Mouse (Mus musculus) midbrain, embryonic 10.5 days (tissue): ENCODE measurements around the gene Slc17a8. TPM values are rescaled to one million over a fixed set of nuclear protein-coding genes. Genes with fewer than 3 reads are reported as not detected.

Experiments used
- DNase-seq: peaks from one replicate; pipeline ENCODE4 v3.0.0-alpha.2; 2017; ENCODE audit warnings: low spot score
- H3K27ac ChIP-seq: fragments of 300-500 bp; sonication (generic); replicated peaks from 2 replicates; pipeline ENCODE4 v1.5.1; 2016; ENCODE audit warnings: mild to moderate bottlenecking
- H3K27me3 ChIP-seq: fragments of 300-500 bp; sonication (generic); 2 replicates; pipeline ENCODE4 v1.6.1; 2016; ENCODE audit warnings: low read depth, mild to moderate bottlenecking; ENCODE audit not compliant: poor library complexity, severe bottlenecking
- H3K36me3 ChIP-seq: fragments of 300-500 bp; sonication (generic); 2 replicates; pipeline ENCODE4 v1.6.1; 2016; ENCODE audit warnings: mild to moderate bottlenecking, moderate library complexity
- H3K4me1 ChIP-seq: fragments of 300-500 bp; sonication (generic); 2 replicates; pipeline ENCODE4 v1.6.1; 2016
- H3K4me3 ChIP-seq: fragments of 300-500 bp; sonication (generic); 2 replicates; pipeline ENCODE4 v1.5.1; 2016; ENCODE audit warnings: mild to moderate bottlenecking, moderate library complexity
- H3K9me3 ChIP-seq: fragments of 300-500 bp; sonication (generic); replicated peaks from 2 replicates; pipeline ENCODE4 v1.6.1; 2016; ENCODE audit warnings: mild to moderate bottlenecking
- WGBS: fragments of 180-500 bp; shearing (Covaris S2); methylation state at CpG from one replicate; pipeline ENCODE4 v1.1.7; 2016; 5-methylcytosine and 5-hydroxymethylcytosine counted together
- polyA plus RNA-seq: library from polyadenylated mRNA; unstranded; fragments of >200 nt; fragmentation: Nextera tagmentation; extraction: Ambion mirVana; gene quantifications from 2 replicates; pipeline ENCODE4 v1.2.1, GENCODE M21; 2016

Slc17a8 gene
- polyA plus RNA-seq, 1 experiment from 2014 or later: 0.26 TPM

DNA sequence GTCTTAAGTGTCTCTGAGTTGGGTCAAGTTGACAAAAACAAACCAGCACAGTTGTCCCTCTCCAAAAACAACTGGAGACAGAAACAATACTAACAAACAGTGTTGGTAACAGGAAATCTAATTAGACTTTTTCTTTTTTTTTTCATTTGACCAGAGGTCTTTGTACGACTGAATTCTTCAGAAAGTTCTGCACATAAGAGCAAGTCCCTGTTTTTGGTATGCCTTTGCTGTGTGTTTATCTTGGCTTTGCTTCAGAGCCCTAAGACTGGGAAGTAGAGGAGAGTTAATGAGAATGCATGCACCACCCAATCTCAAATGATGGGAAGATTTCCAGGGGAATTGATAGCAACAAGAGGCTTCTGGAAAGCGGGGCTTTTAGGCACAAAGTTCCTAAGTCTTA is 74.1 kb downstream of the Slc17a8 start:
- DNase-seq: no peak
- Histone ChIP-seq H3K27ac (no peak overlapping the region), H3K9me3 (no peaks in the 10 kb centered on the region), H3K27me3 (no peaks in the 10 kb centered on the region), H3K4me3 (no peak overlapping the region), H3K4me1 (no peaks in the 10 kb centered on the region; the same call in 1 of the 2 replicates), H3K36me3 (no peaks in the 10 kb centered on the region)
- 87% methylated on average over 2 of the region's 2 CpGs for WGBS

DNA sequence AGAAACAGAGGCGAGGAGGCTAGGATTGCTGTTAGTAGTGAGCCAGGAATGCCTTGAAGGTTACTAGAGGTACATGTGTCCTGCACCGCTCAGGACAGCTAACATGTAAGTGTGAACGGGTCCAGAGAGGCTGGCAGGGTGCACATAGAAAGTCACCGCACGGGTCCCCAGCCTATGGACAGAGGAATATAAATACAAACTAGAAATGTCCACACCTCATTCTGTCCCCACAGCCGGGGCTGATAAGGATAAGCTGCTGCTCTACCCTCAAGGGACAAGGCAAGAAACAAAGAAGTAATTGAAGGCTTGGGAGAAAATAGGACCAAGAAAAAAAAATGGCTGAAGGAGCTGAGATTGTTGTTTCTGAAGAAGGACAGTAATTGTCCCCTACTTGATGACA is 77.2 kb downstream of the Slc17a8 start:
- DNase-seq: no peak
- Histone ChIP-seq H3K4me1 (no peaks in the 10 kb centered on the region; the same call in 1 of the 2 replicates), H3K9me3 (no peaks in the 10 kb centered on the region), H3K27ac (no peak overlapping the region), H3K27me3 (no peaks in the 10 kb centered on the region), H3K36me3 (no peaks in the 10 kb centered on the region), H3K4me3 (no peak overlapping the region)
- WGBS: 75% methylated on average over 6 of the region's 6 CpGs

DNA sequence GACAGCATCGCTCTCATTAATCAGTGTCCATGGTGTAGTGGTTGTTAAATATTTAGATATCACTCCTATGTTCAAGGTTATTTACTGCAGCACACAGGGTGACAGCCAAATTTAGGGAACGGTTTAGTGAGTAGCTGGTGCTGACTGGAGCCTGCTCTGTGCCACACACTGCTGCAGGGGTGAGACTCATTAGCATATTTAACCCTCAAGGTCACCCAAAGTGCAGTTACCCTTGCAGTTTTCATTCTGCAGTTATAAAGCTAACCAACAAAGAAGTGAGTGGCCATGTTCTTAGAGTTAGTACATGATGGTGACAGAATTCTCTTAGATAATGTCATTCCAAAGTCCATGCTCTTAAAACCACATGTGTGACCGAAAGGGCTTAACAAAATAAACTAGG is 78.7 kb downstream of the Slc17a8 start:
- H3K9me3 ChIP-seq: no peaks in the 10 kb centered on the region
- DNase-seq: no peak
- H3K4me1 ChIP-seq: no peaks in the 10 kb centered on the region
- no peaks in the 10 kb centered on the region for H3K27me3 ChIP-seq
- no peak overlapping the region for H3K27ac ChIP-seq
- H3K36me3 ChIP-seq: no peaks in the 10 kb centered on the region
- H3K4me3 ChIP-seq: no peak overlapping the region
- 91% methylated on average over 3 of the region's 3 CpGs for WGBS

DNA sequence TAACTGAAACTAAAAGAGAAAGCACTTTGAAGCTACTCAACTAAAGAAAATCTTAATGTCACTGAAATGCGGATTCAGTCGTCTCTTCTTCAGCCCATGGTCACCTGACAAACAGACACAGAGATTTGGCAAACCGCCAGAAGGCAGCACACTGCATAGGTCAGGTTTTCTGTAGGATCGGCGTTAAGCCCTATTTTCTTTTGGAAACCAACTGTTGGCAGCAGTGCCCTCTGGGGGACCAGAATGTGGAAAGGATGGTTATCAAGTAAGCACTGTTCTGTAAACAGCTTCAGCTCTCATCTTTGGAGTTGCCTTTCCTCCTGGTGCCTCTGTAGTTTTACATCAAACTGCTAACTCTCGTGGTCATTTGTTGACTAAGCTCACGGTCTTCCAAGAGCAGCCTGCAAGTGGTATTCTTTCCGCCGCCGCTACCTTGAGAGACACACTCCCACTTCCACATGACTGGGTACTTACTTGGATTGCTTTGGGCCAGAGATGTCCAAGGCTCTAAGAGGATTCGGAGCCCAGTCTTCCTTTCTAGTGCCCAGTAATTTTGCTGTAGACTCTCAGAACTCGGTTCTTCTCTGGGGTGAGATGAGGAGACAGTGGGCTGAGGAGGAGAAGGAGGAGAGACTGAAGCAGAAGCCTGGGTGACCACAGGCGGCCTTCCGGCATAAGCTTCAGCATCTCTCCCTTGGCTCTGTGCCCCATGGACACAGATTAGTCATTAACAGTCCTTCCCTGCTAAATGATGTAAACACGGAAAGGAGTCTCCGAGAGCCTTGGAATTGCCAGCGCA is 87.9 kb downstream of the Slc17a8 start, which contains the start of gene Nr1h4:
Gene Nr1h4 (minus strand): TSS at position 657 of the 799 bp plus-strand sequence.
- Histone ChIP-seq H3K27me3 (no peaks in the 10 kb centered on the region), H3K9me3 (no peaks in the 10 kb centered on the region), H3K36me3 (no peaks in the 10 kb centered on the region), H3K27ac (no peak within 1 kb of the TSS), H3K4me1 (no peaks in the 10 kb centered on the region), H3K4me3 (no peak within 1 kb of the TSS)
- 86% methylated on average over 17 of the region's 17 CpGs for WGBS
- no peak for DNase-seq

DNA sequence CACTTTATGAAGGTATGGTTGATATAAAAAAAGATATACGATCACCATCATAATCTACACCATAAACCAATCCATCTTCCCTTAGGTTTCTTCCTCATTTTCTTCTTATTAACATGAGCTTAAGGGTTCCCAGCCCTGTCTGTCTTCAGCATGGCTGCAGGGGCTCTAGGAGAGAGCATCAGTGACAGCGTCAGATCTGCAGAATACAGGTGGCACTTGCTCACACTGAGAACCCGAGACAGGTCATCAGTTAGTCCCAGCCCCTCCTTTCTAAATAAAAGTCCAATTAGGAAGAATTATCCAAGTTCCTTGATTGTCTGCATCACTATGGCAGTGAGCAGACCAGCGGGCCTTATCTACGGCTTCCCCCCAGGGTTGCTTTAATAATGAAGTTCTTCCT is 88.6 kb downstream of the Slc17a8 start:
- no peaks in the 10 kb centered on the region for H3K36me3 ChIP-seq
- H3K27ac ChIP-seq: no peak overlapping the region
- no peak for DNase-seq
- H3K4me1 ChIP-seq: no peaks in the 10 kb centered on the region
- H3K27me3 ChIP-seq: no peaks in the 10 kb centered on the region
- H3K9me3 ChIP-seq: no peaks in the 10 kb centered on the region
- 89% methylated on average over 5 of the region's 5 CpGs for WGBS
- no peak overlapping the region for H3K4me3 ChIP-seq

DNA sequence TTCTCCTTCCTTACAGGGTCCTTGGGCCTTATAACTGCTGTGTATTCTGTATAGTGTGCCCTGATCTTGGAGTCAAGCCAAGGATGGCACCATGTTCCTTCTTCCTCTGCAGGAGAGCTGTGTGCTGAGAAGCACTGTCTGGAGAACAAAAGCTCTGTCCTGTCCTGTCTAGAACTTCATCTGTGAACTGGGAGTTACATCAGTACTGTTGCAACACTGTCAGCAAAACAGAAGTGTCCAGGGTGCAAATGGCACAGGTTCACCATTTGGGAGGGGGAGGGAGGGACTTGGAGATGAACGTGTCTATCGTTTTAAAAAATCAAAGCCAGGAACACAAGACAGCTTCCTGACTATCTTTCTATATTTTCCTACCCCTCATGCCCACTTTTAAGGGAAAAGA is 89.1 kb downstream of the Slc17a8 start:
- WGBS: 92% methylated on average over 2 of the region's 2 CpGs
- Histone ChIP-seq H3K4me1 (no peaks in the 10 kb centered on the region), H3K36me3 (no peaks in the 10 kb centered on the region), H3K27me3 (no peaks in the 10 kb centered on the region), H3K9me3 (no peaks in the 10 kb centered on the region), H3K4me3 (no peak overlapping the region), H3K27ac (no peak overlapping the region)
- DNase-seq: no peak

DNA sequence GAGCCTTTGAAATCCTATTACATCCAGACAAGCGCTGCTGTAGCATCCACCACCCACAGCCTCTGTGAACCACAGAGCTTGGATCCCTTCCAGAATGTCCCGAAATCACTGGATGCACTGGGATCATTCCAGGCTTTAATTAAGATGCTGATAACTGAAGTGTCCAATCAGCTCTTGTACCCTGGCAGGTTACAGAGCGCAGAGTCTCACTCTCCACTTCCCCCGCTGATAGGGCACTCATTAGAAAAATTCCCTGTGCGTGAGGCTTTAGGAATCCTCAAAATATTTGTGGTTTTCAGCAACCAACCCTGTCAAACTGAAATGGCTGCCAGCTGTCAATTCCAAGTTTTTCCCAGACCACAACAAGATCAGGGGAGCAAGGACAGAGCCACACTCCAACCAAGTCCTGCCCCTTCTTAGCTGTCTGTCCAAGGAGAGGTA is 89.8 kb downstream of the Slc17a8 start:
- H3K27me3 ChIP-seq: no peaks in the 10 kb centered on the region
- 87% methylated on average over 5 of the region's 5 CpGs for WGBS
- H3K4me3 ChIP-seq: no peak overlapping the region
- DNase-seq: no peak
- no peaks in the 10 kb centered on the region for H3K36me3 ChIP-seq
- no peaks in the 10 kb centered on the region for H3K9me3 ChIP-seq
- H3K4me1 ChIP-seq: no peaks in the 10 kb centered on the region
- H3K27ac ChIP-seq: no peak overlapping the region

DNA sequence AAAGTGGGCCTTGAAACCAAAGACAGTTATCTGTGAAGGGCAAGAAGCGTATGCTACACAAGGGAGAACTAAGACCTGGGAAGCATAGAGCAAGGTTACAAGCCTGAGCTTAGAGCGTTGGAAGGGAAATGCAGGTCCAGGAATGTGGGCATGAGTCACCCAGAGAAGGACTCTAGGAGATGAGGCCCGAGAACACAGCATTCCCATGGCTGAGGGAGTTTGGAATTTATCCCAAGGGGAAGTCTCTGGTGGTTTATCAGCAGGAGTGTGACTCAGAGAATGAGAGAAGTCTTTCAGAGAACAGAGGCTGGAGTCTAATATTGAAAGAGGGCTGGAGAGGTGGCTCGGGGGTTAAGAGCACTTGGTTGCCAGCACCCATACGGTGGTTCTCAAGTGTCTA is 94.0 kb downstream of the Slc17a8 start:
- H3K4me1 ChIP-seq: peaks cover 9% of the 10 kb centered on the region
- DNase-seq: no peak
- no peaks in the 10 kb centered on the region for H3K27me3 ChIP-seq
- WGBS: 91% methylated on average over 5 of the region's 5 CpGs
- H3K36me3 ChIP-seq: no peaks in the 10 kb centered on the region
- H3K9me3 ChIP-seq: no peaks in the 10 kb centered on the region
- H3K4me3 ChIP-seq: no peak overlapping the region
- H3K27ac ChIP-seq: no peak overlapping the region

DNA sequence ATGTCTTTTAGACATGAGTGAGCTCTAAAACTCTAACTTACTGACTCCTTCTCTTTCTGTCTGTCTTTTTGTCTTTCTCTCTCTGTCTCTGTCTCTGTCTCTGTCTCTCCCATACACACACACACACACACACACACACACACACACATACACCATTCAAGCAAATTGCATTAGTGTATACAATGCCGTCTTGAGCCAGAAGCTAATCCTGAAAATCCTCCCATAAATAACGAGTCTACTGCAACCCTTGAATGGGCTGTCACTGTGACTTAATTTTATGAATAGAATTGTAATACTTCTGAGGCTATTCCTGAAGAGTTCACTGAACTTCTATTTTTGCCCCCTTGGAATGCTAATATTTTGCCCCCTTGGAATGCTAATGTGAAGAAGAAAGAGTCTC is 95.2 kb downstream of the Slc17a8 start:
- Histone ChIP-seq H3K27me3 (no peaks in the 10 kb centered on the region), H3K36me3 (no peaks in the 10 kb centered on the region), H3K27ac (no peak overlapping the region), H3K4me3 (no peak overlapping the region), H3K4me1 (peaks cover 9% of the 10 kb centered on the region), H3K9me3 (no peaks in the 10 kb centered on the region)
- 36% methylated on average over 2 of the region's 2 CpGs for WGBS
- no peak for DNase-seq

Other genes with a start within 250 kb of the Slc17a8 start
- gene Gas2l3, start 177.3 kb downstream of the Slc17a8 start, polyA plus RNA-seq: 18.7 and 19.4 TPM in 2 replicates
- gene Nr1h4, start 87.7 kb downstream of the Slc17a8 start, polyA plus RNA-seq: 0.07 and 0.20 TPM in 2 replicates
- gene Scyl2, start 65.0 kb upstream of the Slc17a8 start, polyA plus RNA-seq: 8.3 and 9.9 TPM in 2 replicates
- gene Actr6, start 111.0 kb upstream of the Slc17a8 start, polyA plus RNA-seq: 37.2 and 41.3 TPM in 2 replicates
- 28.5 and 31.4 TPM in 2 replicates for gene Uhrf1bp1l, start 123.7 kb upstream of the Slc17a8 start, polyA plus RNA-seq